Mouse (Mus musculus): ENCODE results near the gene Casp7.

DNA sequence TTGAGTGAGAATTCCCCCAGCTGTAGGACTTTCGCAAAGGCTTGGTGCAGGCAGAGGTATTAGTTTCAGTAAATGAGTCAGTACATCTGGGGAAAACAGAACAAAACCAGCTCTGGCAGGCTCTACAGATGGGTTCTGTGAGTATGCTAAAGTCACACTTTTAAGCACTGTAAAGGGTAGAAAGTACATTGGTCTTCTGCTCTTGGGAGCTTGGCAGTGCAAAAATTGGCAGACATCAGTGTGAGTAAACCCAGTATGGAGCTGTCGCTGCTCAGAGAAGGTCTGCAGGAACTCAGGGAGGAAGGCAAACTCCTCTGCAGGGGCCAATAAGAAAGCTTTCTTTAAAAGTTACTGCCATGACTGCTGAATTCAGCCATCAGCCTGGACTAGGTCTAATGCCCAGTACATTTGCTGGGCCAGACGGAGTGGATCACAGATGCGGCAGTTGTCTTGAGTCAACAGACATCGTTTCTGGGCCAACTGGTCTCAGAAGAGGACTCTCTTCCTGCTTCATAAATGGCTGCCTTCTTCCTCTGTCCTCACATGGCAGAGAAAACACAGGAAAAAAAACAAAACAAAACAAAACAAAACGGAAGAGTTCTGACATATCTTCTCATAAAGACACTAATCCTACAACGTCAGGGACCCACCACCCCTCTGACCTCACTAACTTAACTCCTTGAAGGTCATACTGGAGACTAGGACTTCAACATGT, 41.6 kb downstream of the Casp7 start:
- TF ChIP-seq CTCF (IDR thresholded peaks at IDR 0.05 in 2 of 3, conservative IDR thresholded peaks at IDR 0.05 in 1 of 3; ENCODE audit: control insufficient read depth in 1 of 3, insufficient read depth in 1 of 3, low read depth in 2 of 3, low read length in 3 of 3, poor library complexity in 1 of 3, severe bottlenecking in 1 of 3) (no peak), MAZ (IDR thresholded peaks at IDR 0.05; ENCODE audit: low read depth, low read length) (no peak)
